Mouse (Mus musculus) monocyte, adult 2 months (primary cell): ENCODE measurements around the gene Rho.

Experiments
- DNase-seq, 2 experiments: peaks; one replicate each; pipeline ENCODE4 v3.0.0; 2022; ENCODE audit warnings: low spot score in 2 of 2, low read depth in 1 of 2

The Rho gene

DNA sequence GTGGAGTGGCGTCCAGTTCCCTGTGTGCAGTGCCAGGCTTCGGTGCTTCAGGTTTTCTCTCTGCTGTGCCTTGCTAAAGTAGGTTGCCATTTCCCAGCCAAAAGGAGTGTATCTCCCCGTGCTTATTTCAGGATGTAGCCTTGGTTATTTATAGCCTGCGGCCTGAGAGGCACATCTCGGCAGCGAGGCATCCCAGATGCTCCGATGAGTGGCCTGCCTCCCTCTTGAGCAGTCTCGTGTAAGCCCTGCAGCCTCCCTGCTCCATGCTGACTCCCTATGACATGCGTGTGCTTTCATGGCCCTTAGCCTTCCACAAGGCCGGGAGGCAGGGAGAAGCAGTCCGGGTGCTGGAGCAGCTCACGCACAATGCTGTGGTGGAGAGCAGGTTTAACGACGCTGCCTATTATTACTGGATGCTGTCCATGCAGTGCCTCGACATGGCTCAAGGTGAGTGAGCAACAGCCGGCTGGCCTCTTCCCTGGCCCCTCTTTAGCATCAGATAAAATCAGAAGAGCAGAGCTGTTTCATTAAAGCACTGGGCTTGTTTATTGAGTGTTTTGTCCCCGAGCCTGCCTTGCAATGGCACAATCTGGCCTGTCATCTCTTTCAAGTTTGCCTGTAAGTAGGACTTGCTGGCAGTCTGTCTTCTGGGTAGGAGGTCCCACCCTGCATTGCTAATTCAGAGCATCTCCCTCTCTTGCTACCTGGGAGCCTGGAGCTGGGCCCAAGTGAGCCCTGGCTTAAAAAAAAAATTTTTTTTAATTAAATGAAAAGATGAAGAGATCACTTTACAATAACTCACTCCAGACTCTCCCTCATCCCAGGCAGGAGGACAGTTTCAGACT is 15.7 kb upstream of the Rho start:
- no peak for DNase-seq

DNA sequence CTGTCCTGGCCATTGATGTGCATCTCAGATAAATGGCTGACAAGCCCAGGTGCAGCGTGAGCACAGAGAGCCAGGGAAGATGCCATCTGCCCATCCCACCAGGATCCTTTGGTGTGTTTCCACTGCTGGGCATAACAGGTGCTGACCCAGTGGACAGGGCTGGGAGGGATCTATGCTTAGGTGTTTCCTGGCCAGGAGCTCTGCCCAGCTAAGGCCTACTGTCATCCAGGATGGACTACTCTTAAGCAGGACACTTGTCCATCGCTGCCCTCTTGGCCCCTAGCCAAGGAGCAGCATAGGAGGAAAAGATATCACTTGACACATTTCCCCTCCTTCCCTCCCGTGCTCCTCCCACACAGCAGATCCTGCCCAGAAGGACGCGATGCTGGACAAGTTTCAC is 14.9 kb upstream of the Rho start:
- DNase-seq, result no peak

DNA sequence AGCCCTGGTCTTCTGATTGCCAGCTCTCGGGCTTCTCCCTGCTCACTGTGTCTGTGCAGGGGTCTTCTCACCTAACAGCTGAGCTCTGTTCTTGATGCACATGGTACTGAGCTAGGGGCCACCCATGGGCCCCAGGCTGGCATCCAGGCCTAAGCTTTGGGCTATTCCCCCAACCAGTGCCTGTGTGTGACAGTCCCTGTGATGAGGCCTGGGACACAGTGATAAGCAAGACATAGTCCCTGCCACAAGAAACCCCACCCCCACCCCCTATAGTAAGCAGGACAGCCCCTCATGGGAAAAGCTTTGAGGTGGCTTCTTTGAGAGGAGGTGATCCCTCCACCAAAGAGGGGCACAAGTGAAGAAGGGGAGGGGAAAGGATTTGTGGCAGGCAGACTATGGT is 12.9 kb upstream of the Rho start:
- DNase-seq, result no peak

DNA sequence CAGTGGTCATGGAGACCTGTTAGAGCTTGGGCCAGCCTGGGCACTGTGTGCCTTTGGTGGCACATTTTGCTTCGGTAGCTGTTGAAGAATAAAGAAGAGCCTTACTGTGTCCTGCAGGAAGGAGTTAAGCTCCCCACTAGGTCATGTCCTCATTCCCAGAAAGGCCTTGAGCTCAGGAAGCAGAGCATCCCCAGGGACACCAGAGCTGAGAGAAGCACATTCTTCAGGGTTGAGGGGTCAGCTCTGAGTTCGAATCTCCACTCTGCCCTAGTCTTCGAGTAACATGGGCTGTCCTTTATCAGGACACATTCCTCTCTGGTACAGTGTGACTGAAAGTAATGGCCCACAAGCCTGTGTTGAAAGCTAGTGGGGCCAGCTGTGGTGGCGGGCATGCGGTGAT is 11.7 kb upstream of the Rho start:
- no peak for DNase-seq

DNA sequence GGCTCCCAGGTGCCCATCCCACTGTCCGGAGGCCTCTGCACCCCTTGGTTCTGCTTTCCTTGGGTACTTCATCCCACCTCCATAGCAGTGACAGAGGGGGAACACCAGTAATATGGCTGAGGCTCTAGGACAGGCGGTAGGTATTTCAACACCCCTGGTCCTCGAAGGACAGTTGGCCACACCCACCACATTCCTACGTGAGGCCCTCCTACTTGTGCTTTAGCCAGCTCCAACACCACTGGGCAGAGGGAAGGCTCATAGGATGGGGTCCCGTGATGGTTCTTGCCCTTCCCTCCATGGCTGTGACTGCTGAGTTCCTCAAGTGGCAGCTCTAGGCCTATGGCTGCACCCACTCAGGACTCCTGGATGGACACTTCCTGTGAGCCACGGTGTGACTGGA is 6.7 kb upstream of the Rho start:
- no peak for DNase-seq

DNA sequence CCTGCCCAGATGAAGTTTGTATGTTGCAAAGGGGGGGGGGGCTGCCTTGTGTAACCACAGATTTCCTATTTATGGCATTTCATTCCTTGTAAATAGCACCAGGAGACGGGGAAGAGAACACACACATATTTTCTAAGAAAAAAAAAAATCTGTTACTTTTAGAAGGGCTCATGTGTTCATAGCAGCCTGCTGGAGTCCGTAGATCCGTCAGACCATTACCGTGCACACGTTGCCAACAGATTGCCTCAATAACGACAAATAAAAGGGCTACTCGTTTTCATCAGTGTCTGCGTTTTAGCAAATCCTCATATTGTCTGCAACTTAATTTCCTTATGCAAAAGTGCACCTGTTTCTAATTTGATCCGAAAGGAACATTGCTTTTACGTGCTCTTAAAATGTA is 5.1 kb upstream of the Rho start:
- no peak for DNase-seq

DNA sequence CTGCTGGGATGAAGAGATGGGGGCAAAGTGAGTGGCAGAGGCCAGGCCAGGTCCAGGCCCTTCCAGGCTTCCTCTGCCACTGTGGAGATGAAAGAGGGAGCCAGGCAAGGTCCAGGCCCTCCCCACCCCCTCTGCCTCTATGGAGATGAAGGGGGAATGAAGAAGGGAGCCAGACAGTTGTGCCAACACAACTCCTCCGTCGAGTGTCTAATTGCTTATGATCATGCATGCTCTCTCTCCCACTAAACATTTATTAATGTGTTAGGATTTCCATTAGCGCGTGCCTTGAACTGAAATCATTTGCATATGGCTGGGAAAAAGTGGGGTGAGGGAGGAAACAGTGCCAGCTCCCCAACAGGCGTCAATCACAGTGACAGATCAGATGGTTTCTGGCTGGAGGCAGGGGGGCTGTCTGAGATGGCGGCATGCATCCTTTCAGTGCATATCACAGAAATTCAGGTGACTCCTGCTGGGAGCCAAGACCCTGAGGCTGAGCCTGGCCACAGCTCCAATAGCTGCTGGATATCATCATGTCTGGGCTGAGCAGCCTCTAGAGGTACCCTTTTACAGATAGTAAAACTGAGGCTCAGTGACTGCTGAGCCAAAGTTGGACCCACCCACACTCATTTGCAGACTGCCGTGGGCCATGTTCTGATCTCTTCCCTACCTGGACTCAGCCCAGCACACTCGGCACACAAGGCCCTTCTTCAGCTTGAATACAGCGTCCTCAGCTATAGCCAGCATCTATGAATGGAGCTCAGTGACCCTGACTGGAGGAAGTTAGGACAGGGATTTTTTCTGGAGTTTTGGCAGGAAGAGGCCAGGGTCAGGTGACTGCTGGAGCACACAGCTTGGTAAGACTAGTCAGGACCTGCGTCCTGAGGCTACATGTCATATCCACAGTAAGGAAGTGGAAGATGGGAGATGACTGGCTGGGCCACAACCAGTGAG is 4.0 kb upstream of the Rho start:
- DNase-seq, result no peak

DNA sequence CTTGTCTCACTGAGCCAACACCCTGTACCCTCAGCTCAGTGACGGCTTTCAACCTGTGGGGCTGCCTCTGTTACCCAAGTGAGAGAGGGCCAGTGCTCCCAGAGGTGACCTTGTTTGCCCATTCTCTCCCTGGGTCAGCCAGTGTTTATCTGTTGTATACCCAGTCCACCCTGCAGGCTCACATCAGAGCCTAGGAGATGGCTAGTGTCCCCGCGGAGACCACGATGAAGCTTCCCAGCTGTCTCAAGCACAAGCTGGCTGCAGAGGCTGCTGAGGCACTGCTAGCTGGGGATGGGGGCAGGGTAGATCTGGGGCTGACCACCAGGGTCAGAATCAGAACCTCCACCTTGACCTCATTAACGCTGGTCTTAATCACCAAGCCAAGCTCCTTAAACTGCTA is 1.5 kb upstream of the Rho start:
- DNase-seq, result no peak

DNA sequence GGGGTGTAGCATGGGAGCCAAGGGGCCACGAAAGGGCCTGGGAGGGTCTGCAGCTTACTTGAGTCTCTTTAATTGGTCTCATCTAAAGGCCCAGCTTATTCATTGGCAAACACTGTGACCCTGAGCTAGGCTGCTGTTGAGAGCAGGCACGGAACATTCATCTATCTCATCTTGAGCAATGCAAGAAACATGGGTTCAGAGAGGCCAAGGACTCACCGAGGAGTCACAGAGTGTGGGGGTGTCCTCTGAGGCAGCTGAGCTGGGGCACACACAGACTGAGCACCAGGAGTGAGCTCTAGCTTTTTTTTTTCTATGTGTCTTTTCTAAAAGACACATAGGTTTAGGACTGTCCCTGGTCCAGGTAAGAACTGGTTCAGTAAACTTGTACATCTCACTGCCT is 843 bp downstream of the Rho start:
- DNase-seq, result no peak

DNA sequence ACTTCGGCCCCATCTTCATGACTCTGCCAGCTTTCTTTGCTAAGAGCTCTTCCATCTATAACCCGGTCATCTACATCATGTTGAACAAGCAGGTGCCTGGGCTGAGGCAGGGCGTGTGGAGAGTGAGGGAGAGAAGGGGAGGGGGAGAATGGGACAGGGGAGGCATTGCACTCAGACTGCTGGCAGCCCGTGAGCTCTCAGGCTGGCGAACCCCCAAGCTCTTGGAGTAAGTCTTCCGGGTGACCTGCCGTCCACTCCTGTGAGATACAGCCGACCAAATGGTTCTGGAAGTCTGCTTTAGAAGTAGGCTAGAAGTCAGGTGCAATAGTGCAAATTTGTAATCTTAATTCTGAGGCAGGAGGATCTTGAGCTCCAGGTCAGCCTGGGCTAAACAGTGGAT is 4.0 kb downstream of the Rho start:
- no peak for DNase-seq

DNA sequence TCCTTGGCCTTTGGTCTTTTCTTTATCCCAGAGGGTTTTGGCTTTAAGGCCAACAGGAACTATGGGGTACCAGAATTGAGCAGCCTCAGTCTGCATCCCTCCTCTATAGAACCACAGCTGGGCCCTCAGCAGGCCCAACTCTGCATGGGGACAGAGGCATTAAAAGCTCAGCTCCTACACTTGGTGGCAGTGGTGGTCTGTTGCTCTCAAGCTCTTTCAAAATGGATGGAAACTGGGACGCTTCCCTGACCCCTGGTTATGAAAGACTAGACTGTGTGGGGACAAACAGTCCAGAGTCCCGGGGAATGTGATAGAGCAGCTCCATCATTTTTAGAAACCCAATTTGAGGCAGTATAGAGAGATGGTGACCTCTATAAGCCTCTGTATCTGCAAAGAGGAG is 6.5 kb downstream of the Rho start:
- DNase-seq, result no peak

DNA sequence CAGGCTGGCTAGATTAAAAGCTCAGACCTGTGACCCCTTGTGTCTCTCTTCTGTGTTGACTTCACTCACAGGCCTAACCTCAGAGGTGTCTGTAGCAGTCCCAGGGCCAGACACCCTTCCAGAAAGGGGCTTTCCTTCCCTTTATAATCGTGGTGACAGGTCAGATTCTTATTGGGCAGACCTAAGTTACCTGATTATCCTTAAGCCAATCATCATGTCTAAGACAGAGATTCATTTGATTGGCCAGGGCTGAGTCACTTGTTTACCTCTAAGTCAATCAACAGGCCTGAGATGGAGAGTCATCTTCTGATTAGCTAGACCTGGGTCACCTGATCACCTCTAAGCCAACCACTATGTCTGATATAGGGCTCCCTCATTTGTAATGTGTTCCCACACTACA is 7.2 kb downstream of the Rho start:
- no peak for DNase-seq

DNA sequence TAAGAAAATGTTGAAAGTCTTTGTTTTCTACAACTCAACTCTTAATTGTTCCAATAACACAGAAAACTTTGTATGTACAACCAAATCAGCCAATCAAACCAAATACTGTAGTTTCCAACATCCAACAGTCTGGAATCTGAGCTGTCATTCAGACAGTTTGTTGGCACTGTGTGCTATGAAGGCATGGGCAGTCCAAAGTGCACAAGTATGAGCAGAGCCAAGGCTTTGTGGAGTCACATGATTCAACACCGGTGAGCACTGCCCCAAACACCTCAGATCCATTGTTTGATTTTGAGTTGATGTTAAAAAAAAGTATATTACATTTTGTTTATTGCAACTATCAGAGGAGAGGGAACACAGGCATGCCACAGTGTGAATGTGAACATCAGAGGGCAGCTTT is 9.1 kb downstream of the Rho start:
- no peak for DNase-seq

DNA sequence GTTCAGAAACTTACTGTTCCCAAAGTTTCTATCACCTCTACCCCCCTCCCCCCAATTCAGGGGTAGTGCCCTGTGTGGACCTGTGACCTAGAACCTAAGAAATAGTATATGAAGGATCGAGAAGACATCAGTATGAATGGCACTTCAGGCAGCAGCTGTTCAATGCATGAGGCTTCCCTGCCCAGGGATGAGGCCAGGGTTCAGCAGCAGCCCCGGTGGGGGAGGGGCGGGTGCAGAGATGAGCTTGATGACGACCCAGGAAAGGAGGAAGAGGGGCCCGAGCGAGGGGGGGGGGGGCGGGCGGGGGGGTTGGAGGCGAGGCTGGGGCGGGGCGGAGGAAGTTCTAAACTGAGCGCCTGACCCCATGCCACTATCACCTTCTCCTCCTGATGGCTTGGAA is 9.6 kb downstream of the Rho start:
- DNase-seq, result no peak

DNA sequence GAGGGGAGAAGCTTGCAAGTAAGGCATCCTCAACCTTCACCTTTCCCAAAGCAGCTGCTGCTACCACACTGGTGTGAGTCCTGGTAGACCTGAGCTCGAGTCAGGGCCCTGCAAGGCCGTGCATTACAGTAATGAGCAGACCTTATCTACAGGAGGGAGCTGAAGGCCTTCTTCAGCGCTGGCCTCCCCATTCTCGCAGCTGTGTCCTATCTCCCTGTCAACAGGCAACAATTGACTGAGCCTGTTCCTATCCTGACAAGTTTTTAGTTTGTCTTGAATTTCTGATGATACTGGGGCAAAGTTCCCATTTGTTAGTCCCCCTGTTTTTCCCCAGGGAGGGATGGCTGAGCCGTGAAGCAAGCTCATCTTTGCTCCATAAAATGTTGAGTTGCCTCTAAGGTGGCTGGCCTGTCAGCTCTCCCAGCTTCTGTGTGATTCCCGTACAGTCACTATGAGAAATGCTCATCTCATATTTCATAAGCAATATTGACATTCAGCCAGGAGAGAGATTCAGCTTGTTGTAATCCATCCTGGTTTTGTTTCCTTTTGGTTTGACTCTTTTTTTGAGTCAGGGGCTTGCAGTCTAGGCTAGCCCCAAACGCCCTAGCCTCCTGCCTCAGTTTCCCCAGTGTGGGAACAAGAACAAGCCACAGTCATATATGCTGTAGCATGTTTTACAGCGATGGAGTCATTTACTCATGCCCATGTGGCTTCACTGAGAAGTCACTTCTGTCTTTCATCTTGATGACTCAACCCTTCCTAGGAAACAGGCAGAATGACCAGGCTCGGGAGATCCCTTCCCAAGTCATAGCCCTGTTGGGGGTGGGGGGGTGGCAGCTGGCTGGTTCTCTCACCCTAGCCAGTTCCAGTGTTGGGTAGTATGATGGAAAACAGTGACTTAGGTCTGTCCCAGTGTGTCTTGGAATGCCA is 12.2 kb downstream of the Rho start:
- DNase-seq, result no peak

DNA sequence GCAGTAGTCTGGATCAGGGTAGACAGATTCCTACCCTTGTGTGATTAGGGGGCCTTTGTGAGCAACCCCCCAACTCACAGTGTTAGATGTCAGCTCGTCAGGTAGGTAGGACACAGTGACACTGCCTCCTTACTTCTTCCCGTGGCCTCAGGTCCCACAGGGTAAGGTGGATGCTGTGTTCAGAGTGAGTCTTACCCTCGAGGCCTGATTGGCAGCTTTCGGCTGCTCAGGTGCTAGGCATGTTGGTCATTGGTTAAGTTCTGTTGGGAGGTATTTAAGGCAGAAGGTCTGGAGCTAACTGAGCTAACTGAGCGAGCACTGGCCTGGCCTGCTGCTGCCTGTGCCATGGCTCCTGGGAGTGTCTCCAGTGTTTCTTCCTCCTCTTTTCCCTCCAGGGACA is 13.1 kb downstream of the Rho start, which contains the start of gene H1foo:
Gene H1foo, plus strand, starts transcription at position 301 of the 400 bp plus-strand sequence.
- no peak for DNase-seq

DNA sequence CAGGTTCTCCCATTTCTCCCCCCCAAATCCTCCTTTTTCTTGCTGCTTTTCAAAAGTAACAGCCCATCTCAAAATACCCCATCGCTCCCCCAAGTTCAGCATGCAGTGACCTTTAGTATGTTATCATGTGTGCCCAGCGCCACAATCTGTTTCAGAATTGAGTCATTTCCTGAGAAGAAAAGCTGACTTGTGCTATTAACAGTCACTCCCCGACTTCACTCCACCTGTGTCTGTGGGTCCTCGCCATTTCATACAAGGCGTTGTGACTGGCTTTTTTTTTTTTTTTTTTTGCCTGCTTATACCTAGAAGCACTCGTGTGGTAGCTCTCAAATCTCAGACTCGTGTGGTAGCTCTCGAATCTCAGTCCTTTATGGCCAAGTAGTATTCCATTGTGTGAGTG is 14.1 kb downstream of the Rho start:
- DNase-seq, result no peak

DNA sequence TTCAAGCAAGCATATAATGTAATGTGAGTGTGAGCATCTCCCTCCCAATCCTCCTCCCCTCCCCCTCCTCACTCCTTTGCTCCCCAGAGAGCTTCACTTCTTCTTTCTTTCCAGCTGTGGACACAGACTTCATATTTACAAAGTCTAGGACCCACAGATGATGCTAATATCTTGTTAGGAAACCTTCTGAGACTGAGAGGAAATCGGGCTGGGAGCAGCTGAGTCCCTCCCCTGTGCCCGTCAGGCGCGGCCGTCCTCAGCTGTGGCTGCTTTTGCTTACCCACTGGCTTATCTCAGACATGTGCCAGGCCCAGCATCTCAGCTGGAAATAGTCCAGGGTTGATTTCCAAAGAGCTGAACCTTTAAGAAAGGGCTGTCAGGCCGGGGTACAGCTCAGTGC is 14.8 kb downstream of the Rho start:
- no peak for DNase-seq

DNA sequence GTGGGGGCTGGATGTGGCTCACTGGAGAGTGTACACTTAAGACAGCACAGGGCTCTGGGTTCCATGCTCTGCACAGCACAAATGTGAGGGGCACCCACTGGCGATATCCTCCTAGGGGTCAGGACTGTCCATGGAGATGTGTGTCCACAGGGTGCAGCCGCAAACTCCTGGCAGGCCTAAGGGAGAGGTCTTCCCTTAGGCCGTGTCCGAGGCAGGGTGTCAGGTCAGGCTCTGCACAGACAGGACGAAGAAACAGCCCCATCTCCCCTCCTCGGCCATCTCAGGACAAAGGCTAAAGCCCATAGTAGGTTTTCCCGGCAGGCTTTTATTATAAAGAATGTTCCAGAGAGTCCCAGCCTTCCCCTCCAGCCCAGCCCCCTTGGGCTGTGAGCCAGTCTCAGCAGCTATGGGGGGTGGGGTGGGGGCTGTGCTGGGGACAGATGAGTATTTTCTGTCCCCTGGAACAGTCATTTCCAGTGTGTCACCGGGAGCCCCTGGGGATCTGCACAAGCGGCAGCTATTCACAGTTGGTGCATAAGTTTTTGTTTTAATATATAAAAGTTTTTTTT is 23.0 kb downstream of the Rho start:
- no peak for DNase-seq

DNA sequence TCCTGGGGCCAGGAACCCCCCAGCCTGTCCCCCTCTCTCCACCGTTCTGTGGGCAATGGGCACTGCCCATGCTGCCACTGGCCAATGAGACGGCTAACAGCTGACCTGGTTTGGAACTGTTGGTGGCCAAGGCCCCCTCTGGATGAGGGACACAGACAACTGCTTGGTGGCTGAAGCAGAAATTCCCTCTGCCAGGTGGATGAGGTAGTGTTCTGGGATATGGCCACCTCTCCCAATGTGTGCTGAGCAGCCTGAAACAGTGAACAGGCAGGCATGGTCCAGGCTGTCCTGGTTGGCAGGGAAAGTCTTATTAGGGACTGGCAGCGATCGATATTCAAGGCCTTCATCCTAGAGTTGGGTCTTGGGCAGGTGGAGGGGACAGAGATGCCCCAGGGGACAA is 23.6 kb downstream of the Rho start:
- no peak for DNase-seq

DNA sequence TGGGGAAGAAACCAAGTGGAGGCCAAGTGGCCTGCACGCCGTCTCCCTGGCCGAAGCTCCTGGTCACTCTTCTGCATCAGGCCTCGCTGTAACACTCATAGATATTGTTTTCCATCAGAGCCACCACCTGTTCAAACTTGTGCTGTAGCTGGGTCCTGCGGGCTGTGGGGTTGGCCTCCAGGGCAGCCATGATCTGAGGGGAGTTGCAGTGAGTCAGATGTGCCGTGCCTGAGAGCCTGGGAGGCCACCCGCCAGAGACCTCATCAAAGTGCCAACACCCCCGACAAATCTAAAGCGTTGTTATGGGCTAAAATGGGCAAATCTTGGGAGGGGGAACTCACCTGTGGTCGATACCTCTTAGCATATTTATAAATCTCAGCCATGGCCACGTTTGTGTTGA is 24.1 kb downstream of the Rho start:
- no peak for DNase-seq
